Mouse (Mus musculus): ENCODE data around the gene Arap1. TPM values are rescaled to one million over a fixed set of nuclear protein-coding genes. Genes with fewer than 3 reads are reported as not detected.

Arap1 gene
- total RNA-seq, 2 experiments from 2014 or later, result 18.1 to 22.4 TPM

GRCm38 (mm10) chr7:101361021-101361420 is 13.2 kb downstream of the Arap1 start:
- no peak for DNase-seq (ENCODE audit: low spot score in 2 of 2)

GRCm38 (mm10) chr7:101361767-101362166 is 13.9 kb downstream of the Arap1 start:
- DNase-seq (ENCODE audit: low spot score in 2 of 2), result no peak

GRCm38 (mm10) chr7:101362791-101363191 is 14.9 kb downstream of the Arap1 start:
- no peak for DNase-seq (ENCODE audit: low spot score in 2 of 2)

GRCm38 (mm10) chr7:101363914-101364313 is 16.0 kb downstream of the Arap1 start:
- DNase-seq (ENCODE audit: low spot score in 2 of 2), result no peak

- DNase-seq (ENCODE audit: low spot score in 2 of 2), result no peak
Measured at GRCm38 (mm10) chr7:101367901-101368852, 20.3 kb downstream of the Arap1 start.

GRCm38 (mm10) chr7:101369666-101370065 is 21.8 kb downstream of the Arap1 start:
- DNase-seq (ENCODE audit: low spot score in 2 of 2), result no peak

- DNase-seq (ENCODE audit: low spot score in 2 of 2), result no peak
Measured at GRCm38 (mm10) chr7:101373082-101373481, 25.2 kb downstream of the Arap1 start.

- peak in 1 of 2 experiments; percentile 77 for DNase-seq (ENCODE audit: low spot score in 2 of 2)
Measured at GRCm38 (mm10) chr7:101374155-101374554, 26.3 kb downstream of the Arap1 start.

- DNase-seq (ENCODE audit: low spot score in 2 of 2), result peak in 1 of 2 experiments; percentile 53
Measured at GRCm38 (mm10) chr7:101376701-101377340, 29.0 kb downstream of the Arap1 start.

- DNase-seq (ENCODE audit: low spot score in 2 of 2), result peak in 1 of 2 experiments; percentile 28
Measured at GRCm38 (mm10) chr7:101377741-101378262, 29.9 kb downstream of the Arap1 start.

GRCm38 (mm10) chr7:101378285-101378684 is 30.4 kb downstream of the Arap1 start:
- no peak for DNase-seq (ENCODE audit: low spot score in 2 of 2)

GRCm38 (mm10) chr7:101378796-101379465 is 31.1 kb downstream of the Arap1 start:
- no peak for DNase-seq (ENCODE audit: low spot score in 2 of 2)

- no peak for DNase-seq (ENCODE audit: low spot score in 2 of 2)
Measured at GRCm38 (mm10) chr7:101379732-101380131, 31.9 kb downstream of the Arap1 start.

GRCm38 (mm10) chr7:101381512-101381911 is 33.6 kb downstream of the Arap1 start:
- DNase-seq (ENCODE audit: low spot score in 2 of 2), result no peak

- peak; percentile 19 to 34 for DNase-seq (ENCODE audit: low spot score in 2 of 2)
Measured at GRCm38 (mm10) chr7:101382378-101382777, 34.5 kb downstream of the Arap1 start.

- no peak for DNase-seq (ENCODE audit: low spot score in 2 of 2)
Measured at GRCm38 (mm10) chr7:101383756-101384155, 35.9 kb downstream of the Arap1 start.

GRCm38 (mm10) chr7:101384931-101385330 is 37.1 kb downstream of the Arap1 start:
- DNase-seq (ENCODE audit: low spot score in 2 of 2), result no peak

- DNase-seq (ENCODE audit: low spot score in 2 of 2), result no peak
Measured at GRCm38 (mm10) chr7:101385331-101385733, 37.5 kb downstream of the Arap1 start.

- DNase-seq (ENCODE audit: low spot score in 2 of 2), result no peak
Measured at GRCm38 (mm10) chr7:101385866-101386452, 38.1 kb downstream of the Arap1 start.

- no peak for DNase-seq (ENCODE audit: low spot score in 2 of 2)
Measured at GRCm38 (mm10) chr7:101389256-101389655, 41.4 kb downstream of the Arap1 start.

GRCm38 (mm10) chr7:101391909-101392479 is 44.1 kb downstream of the Arap1 start:
- DNase-seq (ENCODE audit: low spot score in 2 of 2), result no peak
